Mouse (Mus musculus) heart, postnatal 14 days (tissue): ENCODE data around the gene Wwc2. TPM values are rescaled to one million over a fixed set of nuclear protein-coding genes. Genes with fewer than 3 reads are reported as not detected.

Source experiments
- DNase-seq, 2 experiments: peaks; one replicate each; pipeline ENCODE4 v3.0.0; 2021 to 2022
- intact Hi-C: fragments of 180-260 bp; cut with DNase I; formaldehyde crosslinking; loops from one replicate; pipeline ENCODE4 v1.15.1; 2025
- total RNA-seq, 2 experiments: library from RNA; stranded (reverse); gene quantifications; 2 replicates each; pipeline ENCODE4 v1.2.3; 2021

Gene Wwc2
- total RNA-seq, 2 experiments from 2014 or later, result 33.2 to 33.4 TPM

GRCm38 (mm10) chr8:47915521-47915920 lies 75.2 kb downstream of the Wwc2 start:
- DNase-seq, result no peak
- intact Hi-C loops, result loop anchor here (5.0 kb wide), 1 partner anchor 38 kb away; no protein-coding TSS in a partner anchor

DNA sequence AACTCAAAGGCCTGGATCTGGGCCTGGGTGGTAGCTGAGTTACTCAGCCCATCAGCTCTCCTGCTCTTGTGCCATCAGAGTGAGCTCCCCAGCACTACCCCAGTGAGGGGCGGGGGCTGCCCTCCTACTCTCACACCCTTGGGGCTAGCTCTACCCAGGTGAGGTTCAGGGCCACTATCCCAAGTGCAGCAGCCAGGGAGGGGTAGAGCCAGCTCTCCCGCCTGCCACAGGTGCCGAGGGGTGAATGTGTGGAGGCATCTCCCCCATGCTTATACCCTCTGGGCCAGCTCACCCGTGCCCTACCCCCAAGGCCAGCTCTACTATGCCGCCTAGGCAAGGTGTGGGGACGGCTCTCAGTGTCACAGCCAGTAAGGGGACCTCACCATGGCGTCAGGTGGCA lies 75.8 kb downstream of the Wwc2 start:
- DNase-seq, result no peak
- intact Hi-C loops, result loop anchor here (5.0 kb wide), 1 partner anchor 38 kb away; no protein-coding TSS in a partner anchor

DNA sequence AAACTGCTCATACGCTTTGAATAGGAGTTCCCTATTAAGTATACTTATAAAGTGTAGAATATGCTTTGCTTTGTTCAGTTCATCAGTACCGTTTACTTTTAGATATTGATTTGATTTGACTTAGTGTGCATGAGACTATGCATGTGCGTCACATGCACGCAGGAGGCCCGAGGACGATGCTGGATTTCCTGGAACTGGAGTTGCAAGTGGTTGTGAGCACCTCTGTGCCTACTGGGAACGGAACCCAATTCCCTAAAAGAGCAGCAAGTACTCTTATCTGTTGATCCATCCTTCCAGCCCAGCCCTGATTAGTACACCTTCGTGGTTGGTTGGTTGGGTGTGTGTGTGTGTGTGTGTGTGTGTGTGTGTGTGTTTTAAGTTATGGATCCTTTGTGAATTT lies 76.6 kb downstream of the Wwc2 start:
- DNase-seq, result no peak
- intact Hi-C loops, result no loop called here

- intact Hi-C loops, result no loop called here
- no peak for DNase-seq
Measured at GRCm38 (mm10) chr8:47913621-47914020, 77.1 kb downstream of the Wwc2 start.

DNA sequence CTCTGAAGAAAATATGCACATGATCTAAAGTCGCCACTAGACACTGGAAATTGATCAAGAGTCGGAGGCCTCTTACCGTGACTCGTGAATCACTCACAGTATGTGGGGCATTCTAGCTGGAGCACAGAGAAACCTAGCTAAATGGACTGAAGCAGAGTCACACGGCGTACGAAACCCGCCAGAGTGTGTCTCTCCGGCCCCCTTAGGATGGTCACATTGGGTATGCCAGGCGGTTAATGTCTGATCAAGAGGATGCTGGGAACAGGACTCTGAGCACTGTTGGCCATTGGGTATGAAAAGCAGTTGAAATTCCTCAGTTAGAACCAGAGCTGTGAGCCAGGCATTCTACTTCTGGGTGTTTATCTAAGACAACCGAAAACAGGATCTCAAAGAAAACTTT lies 81.0 kb downstream of the Wwc2 start:
- intact Hi-C loops, result no loop called here
- DNase-seq, result no peak

- intact Hi-C loops, result no loop called here
- no peak for DNase-seq
Measured at GRCm38 (mm10) chr8:47907056-47907455, 83.7 kb downstream of the Wwc2 start.

- intact Hi-C loops, result no loop called here
- no peak for DNase-seq
Measured at GRCm38 (mm10) chr8:47906142-47906541, 84.6 kb downstream of the Wwc2 start.

- intact Hi-C loops, result no loop called here
- no peak for DNase-seq
Measured at GRCm38 (mm10) chr8:47905256-47905655, 85.5 kb downstream of the Wwc2 start.

- intact Hi-C loops, result no loop called here
- DNase-seq, result peak; percentile 35 to 37
Measured at GRCm38 (mm10) chr8:47904004-47904403, 86.7 kb downstream of the Wwc2 start.

DNA sequence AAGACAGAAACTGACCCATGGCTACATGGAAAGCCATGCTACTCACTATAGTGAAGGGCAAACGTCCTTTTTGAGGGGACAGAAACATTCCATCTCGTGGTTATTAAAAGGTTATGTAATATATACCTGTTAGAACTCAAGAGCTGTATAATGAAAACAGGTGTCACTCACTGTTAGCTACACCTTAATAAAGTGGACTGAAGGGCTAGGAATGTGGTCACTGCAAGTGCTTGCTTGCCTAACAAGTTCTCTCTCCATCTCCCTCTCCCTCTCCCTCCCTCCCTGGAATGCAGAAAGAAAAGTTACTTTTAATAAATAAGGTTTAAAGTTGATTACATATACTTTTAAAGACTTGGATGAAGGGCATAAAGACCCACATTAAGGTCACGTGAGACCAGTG lies 88.0 kb downstream of the Wwc2 start:
- intact Hi-C loops, result no loop called here

GRCm38 (mm10) chr8:47900361-47900760 lies 90.4 kb downstream of the Wwc2 start:
- no peak for DNase-seq
- intact Hi-C loops, result no loop called here

More for the DNA sequence above, 88.0 kb downstream of the Wwc2 start:
- DNase-seq, result no peak

- intact Hi-C loops, result no loop called here
- no peak for DNase-seq
Measured at GRCm38 (mm10) chr8:47899891-47900290, 90.8 kb downstream of the Wwc2 start.

DNA sequence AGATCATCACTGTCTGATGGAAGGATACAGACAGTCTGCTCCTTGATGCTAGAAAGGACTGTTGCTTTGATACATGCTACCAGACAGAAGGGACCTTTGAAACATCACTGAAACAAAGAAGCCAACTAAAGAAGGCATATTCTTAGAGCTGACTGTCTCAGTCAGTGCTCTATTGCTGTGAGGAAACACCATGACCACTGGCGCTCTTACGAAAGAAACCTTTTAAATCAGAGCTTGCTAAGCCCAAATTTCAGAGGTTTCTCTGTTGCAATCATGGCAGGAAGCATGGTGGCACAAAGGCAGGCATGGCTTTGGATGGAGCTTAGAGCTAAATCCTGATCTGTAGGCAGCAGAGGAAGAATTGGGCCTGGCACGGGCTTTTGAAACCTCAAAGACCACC lies 98.3 kb downstream of the Wwc2 start:
- intact Hi-C loops, result loop anchor here (5.0 kb wide), 1 partner anchor 40 kb away; no protein-coding TSS in a partner anchor
- no peak for DNase-seq

- intact Hi-C loops, result loop anchor here (5.0 kb wide), 1 partner anchor 41 kb away; no protein-coding TSS in a partner anchor
- no peak for DNase-seq
Measured at GRCm38 (mm10) chr8:47891641-47892040, 99.1 kb downstream of the Wwc2 start.

- intact Hi-C loops, result loop anchor here (5.0 kb wide), 1 partner anchor 41 kb away; no protein-coding TSS in a partner anchor
Measured at GRCm38 (mm10) chr8:47890814-47891210, 99.9 kb downstream of the Wwc2 start.

GRCm38 (mm10) chr8:47889936-47890813 lies 100.5 kb downstream of the Wwc2 start:
- intact Hi-C loops, result loop anchor here (5.0 kb wide), 1 partner anchor 42 kb away; no protein-coding TSS in a partner anchor
- no peak for DNase-seq

More at GRCm38 (mm10) chr8:47890814-47891210, 99.9 kb downstream of the Wwc2 start:
- no peak for DNase-seq

DNA sequence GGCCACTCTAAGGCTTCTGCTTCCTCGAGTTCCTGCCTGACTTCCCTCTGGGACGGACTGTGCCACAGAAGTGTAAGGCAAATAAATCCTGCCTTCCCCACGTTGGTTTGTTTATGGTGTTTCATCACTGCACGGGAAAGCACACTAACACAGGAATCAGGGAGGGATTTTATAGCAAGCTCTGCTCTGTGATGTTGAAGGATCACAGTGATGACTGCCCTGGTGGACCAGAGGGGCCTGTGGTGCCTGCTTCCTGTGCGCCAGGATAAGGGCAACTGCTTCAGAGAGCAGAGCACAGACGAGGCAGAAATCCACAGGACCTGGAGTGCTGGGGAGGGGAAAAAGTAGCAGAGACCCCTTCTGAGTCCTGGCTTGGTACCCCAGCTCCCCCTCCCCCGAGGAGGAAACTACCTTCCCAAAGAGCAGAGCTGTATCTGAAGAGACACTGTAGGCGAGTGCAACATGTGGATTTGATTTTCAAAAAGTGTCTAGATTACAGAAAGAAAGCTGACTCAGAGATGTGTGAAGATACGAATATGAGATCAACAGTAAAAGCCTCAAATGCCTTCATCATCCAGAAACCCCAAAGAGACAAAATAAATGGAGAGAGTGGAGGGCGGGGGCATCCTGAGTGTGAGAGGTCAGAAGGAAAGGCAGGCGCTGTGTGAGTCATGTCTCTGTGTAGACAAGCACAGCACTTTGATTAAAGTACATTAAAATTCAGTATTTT lies 101.7 kb downstream of the Wwc2 start:
- no peak for DNase-seq
- intact Hi-C loops, result no loop called here

DNA sequence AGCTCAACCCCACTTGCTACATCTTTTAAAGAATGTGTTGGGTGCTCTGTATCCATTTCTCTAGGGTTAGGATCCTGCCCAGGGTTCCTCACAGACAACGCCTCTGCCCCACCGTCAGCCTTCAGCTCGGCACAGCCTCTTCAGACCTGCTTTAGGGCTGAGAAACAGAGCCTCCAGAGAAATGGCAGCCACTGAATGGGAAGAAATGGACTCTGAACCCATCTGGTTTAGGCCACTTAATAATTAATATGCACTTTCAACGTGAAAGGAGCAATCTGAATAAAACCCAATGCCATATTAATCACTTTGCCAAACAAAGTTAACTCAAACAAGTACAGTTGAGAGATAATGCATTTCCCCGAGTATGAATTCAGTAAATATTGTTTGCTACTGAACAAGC lies 106.4 kb downstream of the Wwc2 start:
- intact Hi-C loops, result no loop called here
- DNase-seq, result no peak

DNA sequence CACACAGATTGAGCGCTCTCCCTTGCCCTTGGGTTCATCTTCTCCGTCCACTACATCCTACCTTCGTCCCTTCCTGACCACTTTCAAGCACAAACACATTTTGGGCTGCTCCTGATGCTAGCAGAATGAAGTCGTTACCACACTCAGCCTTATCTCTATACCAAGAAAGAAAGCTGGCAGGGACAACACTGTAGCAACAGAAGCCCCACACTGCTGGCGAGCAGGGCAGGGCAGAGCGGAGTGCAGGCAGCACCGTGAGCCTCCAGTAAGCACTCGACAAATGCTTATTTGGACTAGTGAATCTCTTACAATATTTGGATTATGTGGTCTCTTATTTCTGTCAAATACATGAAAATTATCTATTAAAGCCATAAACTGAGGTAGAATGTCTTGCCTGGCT lies 107.0 kb downstream of the Wwc2 start:
- no peak for DNase-seq
- intact Hi-C loops, result no loop called here

- intact Hi-C loops, result loop anchor here (5.0 kb wide), 1 partner anchor 39 kb away; no protein-coding TSS in a partner anchor
- no peak for DNase-seq
Measured at GRCm38 (mm10) chr8:47878516-47878915, 112.2 kb downstream of the Wwc2 start.

DNA sequence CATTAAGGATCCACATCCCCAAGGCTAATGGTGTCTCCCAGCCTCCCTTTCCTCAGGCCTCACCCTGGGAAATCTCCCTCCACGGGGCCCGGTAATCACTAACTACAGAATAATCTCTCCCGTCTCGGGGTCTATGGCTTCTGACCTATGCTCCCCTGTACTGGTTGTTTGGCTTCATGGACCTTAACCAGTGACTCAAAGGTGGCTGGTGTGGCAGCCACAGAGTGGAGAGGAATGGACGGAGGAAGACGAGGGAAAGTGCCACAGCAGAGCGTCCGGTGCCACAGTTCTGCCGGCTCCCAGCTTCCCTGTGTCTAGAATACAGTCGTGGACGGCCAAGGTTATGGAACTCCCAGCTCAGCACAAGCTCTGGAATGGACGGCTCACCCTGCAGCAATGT lies 114.9 kb downstream of the Wwc2 start:
- DNase-seq, result no peak
- intact Hi-C loops, result loop anchor here (5.0 kb wide), 1 partner anchor 41 kb away; no protein-coding TSS in a partner anchor
